Mouse (Mus musculus): ENCODE measurements around the gene Auts2.

- TF ChIP-seq CTCF (IDR thresholded peaks at IDR 0.05; ENCODE audit: borderline replicate concordance, insufficient read depth, low read depth, low read length) = no peak
- TF ChIP-seq POLR2A (IDR thresholded peaks at IDR 0.05; ENCODE audit: borderline replicate concordance, insufficient read depth, low read length) = no peak
Observed at GRCm38 (mm10) chr5:131869711-131870499, 673.2 kb downstream of the Auts2 start.

All from cerebellum, adult 2 months (tissue).